Mouse (Mus musculus): ENCODE data around the gene Fam20a. TPM values are rescaled to one million over a fixed set of nuclear protein-coding genes. Genes with fewer than 3 reads are reported as not detected.
A peak's percentile ranks its signal among the peaks of the same experiment; 100 is the strongest.

Fam20a gene
- 1 to 10 TPM; 5.1 to 5.8 TPM for total RNA-seq (2021)

DNA sequence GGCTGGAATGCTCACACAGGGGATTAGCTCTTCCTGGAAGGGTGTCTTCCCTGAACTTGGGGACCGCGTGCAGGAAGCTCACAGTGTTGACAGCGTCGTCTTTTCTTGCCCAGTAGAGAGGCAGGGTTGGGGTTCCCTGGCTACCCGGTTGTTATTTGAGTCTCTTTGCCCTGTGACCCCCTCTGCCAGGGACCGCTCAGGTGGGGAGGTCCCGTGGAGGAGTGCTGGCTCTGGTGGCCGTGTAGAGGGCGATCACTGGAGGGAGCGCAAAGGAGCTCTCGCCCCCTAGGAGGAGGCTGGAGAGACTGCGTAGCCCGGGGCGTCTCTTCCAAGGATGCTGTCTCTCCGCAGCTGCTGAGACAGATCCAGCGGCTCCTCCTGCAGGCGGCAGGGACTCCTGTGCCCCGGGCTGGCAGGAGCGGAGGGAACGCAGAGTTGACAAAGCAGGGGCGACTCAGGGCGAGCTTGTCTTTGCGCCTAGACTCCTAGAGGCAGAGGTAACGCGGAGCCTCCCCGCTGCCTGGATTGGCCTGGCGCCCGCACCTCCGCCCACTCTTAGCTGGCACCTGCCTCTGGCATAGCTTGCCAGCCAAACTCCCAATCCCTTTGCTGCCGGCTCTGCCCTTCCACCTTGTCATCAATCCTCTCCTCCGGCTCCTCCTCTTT, at the start of gene Fam20a:
Fam20a (minus strand) TSS at position 499 of the 666 bp plus-strand sequence.
- peak; percentile 81 for DNase-seq

DNA sequence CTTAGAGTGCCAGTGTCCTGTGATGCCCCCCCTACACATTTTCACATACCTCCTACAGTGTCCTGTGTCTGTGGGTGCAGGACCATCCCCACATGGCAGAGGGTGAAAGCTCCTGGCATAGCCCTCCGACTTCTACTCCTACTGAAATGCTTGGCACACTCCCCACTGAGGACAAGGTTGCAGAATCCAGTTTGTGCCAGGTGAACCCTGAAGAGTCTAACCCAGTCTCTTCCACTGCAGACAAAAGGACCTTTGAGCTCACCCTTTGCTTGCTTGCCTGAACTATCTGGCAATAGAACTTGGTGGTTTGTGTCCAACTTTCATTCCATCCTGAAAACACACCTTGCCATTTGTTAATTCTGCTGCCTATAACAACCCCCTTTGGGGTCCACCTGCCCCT, 49.3 kb upstream of the Fam20a start:
- no peak for DNase-seq

DNA sequence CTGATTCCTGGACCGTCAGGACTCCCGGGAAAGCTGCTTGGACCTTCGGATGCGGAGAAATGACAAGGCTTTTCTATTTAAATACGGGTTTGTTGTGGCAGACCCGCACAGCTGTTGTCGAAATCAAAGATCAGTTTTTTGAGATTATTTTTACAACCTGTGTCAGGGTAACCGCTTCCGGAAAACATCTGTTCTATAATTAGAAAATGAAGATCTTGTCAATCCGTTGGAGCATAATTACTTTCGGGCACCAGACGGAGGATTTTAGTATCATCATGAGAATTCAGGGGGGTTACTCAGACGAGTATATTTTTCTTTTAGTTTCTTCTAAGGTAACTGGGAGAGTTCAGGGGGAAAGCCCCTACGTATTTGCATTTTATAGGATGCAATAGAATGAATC, 48.1 kb upstream of the Fam20a start:
- DNase-seq: no peak

DNA sequence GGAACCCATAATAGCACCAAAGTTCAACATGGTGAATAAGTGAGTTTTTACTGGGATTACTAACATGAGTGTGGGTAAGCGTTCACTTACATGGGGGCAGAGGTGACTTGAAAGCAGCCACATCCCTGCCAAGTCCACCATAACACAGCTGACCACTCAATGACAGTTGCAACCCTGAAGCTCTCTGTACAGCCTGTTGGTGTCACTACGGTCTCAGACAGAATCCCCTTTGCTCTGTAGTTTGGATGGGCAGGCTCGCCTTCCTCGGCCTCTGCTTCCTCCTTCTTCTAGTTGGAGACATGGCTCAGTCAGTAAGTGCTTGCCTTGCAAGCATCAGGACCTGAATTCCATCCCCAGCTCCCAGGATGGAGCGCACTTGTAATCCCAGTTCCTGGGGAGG, 47.0 kb upstream of the Fam20a start:
- DNase-seq: no peak

DNA sequence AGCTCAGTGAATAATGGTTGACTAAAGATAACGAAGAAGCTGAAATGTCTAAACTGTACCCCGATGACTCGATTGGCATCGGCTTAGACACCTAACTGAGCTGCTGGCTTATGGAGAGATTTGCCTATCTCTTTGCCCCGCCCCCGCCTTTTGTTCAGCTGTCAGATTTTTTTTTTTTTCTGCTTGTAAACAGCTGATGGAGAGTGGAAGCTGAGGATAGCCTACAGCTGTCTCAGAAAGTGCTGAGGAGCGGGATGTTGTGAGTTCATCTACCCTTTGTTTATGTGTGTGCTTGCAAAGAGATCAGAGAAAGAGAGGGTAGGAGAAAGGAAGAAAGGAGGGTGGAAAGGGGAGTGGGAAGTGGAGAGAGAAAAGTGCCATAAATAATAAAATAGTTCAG, 38.0 kb upstream of the Fam20a start:
- no peak for DNase-seq

DNA sequence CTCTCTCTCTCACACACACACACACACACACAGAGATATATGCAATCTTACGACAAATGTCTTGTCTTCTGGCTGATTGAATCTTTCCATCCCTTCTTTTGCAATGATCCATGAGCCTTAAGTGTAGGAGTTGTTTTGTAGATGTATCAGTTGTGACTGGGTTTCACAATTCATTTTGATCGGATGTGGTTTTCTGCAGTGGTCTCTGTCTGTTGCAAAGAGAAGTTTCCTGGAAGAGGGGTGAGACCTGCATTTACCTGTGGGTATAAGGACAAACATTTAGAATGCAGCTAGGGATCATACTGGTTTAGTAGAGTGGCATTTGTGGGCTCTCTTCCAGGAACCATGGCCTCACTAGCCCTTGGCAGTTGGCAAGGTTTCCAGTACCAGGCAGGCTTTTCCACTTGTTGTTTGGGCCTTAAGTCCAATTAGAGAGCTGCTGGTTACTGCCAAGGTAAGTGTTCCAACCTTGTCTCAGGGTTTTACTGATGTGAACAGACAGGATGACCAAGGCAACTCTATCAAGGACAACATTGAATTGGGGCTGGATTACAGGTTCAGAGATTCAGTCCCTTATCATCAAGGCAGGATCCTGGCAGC, 36.6 kb upstream of the Fam20a start:
- no peak for DNase-seq

DNA sequence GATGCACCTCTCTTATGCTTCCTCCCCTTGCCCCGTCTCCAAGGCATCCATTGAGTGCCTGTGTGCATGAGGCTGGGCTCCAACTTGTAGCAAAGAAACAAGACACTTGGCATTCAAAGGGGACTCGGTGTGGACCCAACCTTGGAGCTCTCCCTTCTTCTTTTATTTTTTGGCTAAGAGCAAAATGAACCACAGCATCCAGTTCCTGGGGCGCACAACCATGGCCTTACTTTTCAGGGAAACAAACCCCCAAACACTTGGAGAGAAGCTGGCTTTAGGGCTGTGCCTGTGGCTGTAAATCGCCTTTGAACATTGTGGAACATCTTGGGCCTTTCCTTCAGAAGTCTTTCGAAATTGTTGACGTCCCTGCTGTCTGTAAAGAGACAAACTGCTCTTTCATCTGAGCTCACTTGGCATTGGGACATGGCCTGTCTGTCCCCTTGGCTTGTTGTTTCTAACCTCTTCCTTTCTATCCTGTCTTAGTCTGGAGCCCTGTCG, 32.1 kb upstream of the Fam20a start:
- DNase-seq: no peak

DNA sequence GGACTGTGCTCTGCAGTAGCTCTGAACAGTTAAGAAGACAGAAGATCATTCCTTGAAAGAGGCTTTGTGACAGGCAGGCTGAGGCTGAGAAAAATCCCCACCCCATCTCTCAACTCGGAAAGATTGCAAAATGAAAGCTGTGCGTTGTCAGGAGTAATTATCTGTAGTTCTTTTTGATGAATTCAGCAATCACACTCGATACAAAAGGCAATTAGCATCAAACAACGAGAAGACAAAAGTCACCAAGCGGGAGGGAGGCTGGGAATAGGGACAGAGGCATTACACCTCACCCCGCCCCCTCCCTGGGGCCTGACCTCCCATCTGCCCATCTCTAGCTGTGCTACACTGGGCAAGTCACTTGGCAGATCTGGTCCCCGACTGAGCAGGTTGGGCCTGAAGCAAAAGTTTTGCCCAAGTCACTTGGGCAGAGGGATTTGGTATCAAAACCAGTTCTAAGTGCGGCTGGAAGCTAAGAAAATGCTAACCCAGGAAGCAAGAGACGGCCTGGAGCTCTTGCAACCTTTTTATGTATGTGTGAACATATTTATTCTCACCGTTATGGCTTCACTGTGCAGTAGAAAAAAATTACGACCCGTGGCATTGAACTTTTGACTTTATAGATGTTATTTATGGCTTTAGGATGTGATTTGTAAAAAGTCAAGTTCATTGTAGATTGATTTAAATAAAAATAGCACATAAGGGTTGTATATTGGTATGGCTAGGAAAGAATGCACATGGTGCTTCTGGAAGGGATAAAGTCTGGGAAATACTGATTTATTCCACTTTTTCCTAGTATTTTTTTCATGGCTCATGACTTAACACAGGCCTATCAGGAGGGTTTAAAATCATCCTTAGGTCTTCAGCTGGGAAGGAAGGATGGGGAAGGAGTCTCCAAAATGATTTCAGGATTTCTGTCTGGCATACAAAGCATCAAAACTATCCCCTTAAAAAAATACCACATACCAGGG, 29.8 kb upstream of the Fam20a start:
- no peak for DNase-seq

DNA sequence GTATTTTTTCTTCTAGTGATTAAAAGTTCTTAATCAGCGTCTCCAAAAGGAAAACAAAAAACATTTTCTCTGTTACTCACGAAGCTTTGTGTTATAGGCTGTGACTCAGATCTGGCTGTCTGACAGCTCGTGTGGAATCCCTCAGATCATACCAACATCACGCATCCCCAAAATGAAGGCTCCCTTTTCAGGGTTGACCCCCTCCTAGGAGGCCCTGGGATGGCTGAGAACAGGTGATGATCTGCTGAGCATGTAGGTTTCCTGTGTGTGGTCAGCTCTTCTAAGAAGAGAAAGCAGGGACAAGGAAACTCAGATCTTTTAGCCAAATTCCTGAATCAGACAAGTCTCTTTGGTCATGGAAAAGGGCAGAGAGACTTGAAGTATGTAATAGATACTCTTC, 23.1 kb upstream of the Fam20a start:
- DNase-seq: no peak

DNA sequence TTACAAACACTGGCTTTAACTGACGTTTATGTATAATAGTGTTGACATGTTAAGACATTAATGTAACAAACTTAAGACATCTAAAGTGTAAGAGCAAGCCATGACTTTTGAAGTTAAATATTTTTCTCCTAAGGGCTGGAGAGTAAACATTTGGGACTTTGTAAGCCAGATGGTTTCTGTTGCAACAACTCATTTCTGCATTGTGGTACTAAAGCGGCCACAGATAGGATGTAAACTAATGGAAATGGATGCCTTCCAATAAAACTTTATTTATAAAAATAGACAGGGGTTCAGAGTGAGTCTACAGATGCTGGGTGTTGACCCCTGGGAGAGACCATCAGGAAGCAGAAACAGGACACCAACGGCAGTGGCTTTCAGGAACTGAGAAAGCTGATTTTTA, 15.9 kb upstream of the Fam20a start:
- no peak for DNase-seq

DNA sequence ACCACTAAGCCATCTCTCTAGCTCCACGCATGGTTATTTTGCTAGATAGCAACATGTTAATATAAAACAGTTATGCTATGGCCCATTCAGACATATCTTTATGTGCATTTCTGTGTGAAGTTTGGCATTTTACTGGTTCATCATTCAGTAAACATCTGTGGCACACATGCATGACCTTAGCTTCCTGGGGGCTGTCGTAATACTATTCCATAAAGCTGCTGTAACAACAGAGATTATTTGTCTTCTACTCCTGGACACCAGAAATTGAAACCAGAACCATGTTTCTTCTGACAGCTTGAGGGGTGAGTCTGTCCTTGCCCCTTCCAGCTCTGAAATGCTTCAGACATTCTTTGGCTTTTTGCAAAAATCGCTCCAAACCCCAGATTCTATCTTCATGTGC, 14.3 kb upstream of the Fam20a start:
- no peak for DNase-seq

DNA sequence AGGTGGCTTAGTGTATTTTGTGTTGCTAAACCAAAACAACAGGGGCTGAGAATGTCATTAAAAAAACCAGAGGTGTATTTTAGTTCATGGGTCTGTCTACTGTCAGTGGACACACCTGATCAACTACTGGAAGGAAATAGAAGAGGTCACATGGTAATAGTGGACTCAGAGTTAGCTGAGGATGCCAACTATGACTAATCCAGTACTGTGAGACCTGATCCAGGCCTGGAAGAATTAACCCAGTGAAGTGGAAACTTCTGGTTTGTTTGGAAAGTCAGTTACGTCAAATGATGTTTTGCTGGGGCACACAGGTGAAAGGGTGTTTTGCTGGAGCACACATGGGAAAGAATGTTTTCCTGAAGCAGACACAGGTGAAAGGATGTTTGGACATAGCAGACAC, 12.3 kb upstream of the Fam20a start:
- no peak for DNase-seq

DNA sequence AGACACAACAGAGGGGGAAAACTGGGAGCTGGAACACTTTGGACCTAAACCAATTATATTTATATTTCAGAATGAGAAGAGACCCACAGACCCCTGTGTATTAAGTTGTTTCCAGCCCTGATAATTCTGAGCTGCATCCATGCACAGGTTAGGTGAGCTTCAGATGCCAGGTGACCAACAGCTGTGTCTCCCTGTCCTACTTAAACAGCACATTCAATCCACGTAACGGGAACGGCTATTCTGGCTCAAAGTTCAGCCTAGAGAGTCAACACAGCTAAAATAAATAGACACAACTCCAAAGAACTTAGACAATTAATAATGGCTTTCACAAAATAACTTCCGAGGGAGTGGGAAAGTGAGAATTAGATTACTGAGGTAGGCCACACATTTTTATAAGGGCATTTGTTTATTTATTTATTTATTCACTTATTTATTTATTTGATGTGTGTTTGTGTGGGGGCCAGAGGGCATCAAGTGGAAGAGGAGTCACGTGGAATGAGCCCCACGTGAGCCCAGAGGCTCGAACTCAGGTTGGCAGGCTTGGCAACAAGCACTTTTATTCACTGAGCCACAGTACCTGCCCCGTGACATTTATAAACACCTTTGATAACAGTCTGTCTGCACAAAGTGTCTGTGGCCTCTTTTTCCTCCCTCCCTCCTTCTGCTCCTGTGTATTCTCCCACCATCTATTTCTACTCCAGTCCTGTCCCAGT, 10.8 kb upstream of the Fam20a start:
- no peak for DNase-seq

DNA sequence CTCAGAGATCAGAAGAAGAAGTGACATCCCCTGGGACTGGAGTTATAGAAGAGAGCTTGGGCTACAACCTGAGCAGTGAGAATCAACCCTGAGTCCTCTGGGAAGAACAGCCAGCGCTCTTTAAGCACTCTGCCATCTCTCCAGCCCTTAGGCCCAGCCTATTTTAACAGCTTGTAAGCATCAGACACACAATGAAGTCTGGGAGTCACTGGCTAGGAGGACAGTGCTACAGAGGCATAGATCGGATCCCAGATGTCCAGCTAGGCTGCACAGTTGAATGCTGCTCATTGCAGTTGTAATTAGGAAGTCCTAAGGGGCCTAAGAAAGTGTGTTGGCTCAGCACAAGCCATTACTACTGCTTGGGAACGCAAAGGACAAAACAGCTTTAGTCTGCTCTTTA, 6.3 kb upstream of the Fam20a start:
- no peak for DNase-seq

DNA sequence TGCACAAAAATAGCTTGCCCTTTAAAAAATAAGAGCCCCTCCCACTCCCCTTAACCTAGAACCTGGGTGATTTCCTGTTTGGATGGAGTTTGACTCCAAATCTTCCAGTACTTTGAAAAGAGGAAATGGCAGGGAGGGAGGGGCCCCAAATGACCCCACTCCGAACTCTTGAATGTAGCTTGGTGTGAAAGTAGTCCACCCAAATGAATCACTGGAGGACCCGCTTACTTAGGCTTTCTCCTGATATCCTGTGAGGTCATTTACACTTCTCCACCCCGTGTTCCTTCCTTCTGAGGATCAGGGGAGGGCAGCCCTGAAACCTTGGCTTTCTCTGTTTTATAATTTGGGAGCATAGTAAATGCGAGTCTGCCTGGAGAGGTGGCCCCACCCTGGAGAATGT, 632 bp upstream of the Fam20a start:
- DNase-seq: peak; percentile 33

DNA sequence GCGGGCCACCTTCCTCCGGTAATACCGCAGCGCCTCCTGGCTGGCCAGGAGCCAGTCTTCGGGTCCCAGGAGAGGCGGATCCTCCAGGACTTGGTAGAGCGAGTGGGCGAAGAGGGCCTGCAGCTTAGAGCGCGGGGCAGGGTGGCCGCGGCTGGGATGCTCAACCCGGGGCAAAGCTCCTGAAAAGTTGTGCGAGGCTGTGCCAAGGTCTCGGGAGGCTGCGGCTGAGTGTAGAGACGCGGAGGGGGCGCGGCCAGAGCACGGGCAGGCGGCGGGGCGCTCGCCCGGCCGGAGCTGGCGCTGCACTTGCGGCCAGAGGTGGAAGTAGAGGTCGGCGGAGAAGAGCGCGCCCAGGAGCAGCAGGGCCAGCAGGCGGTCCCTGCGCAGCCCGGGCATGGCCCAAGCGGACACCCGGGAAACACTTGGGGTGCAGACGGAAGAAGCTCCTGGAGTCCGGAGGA, 729 bp downstream of the Fam20a start:
- DNase-seq: peak; percentile 66

DNA sequence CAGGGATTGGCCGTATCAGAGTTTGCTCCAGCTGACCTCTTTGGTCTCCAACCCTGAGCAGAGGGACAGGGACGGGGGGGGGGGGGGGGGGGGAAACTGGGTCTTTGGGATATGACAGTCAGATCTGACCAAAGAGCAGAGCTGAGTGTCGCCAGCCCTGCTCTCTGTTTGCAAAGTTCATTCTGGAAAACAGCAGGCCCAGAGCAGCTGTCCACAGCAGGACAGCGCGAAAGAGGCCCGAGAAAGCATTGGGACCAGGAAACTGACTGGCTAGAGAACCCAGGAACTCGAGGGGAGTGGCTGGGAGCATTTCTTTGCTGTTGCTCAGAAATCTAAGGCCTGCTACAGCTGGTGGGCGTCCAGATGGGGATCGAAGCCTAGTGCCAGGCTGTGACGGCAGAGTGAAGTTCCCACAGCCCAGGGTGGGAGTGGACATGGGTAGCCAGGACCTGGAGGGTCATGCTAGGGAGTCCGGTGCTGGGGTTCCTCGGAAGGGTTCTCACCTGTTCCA, 1.2 kb downstream of the Fam20a start:
- no peak for DNase-seq

DNA sequence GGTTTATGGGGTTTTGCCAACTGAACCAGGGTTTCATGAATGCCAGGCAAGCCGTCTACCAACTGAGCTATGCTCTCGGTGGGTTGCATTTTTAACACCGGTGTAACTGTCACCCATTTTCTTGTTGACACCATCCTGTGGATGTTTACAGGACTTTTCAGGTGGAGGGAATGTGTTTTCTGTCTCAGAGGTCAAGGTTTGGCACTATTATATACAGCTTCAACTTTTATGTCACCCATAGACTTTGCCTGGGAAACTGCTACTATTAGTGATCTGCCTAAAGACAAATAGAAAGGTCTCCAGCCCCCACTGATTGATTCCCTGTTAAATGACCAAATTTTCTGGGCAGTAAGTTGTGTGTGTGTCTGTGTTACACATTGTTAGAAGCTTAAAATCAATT, 2.7 kb downstream of the Fam20a start:
- no peak for DNase-seq

DNA sequence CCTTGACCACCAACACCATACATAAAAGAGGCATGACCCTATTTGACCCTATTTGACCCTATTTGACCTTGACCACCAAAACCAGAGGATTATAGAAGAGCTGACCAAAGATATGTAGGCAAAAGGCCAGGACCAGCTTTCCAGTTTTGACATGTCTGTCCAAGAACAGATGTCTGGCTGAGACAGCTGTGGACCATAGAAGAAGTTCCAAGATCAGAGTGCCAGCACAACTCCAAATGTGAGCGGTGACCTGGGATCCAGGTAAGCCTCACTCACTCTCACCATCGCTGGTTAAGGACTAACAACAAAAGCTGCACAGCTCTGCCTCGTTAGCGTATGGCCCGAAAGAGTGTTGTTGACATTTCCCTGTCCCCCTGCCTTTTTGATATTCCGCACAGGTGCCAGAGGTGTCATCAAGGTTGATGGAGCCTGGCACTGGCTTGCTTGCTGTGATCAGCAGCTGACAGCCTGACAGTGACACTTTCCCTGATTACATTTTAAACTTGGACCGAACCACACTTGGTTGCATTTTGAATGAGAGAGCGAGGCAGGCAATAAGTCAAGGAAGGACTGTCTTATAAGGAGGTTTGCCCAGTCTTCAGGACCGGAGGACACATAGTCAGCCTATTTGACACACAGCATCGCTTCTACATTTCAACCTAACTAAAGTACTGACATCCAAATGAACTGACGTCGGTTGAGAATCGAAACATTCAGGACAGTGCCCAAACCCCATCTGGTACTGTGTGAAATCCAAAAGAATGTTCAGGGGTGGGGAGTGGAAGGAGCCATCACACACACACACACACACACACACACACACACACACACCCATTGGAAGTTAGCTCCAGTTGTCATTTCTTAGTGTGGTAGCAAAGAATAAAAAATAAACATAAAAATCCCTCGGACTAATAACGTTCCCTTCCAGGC, 3.8 kb downstream of the Fam20a start:
- DNase-seq: no peak

DNA sequence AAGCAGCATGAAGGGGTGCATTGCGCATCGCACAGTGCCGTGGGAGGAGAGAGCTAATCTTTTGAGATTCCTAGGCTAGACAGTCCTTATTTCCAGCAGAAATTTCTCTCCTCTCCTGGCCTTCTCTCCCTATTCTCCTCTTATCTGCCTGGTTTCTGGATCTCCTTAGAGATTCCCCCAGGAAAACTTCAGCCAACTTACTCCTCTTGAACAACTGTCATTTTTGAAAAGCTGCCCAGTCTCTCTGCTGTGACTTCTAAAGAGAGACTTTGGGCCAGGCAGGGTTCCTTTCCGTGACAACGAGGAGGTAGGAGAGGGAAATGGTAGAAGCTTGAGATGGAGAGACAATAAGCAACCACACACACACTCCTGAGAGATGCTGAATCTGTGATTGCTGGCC, 4.6 kb downstream of the Fam20a start:
- DNase-seq: no peak

DNA sequence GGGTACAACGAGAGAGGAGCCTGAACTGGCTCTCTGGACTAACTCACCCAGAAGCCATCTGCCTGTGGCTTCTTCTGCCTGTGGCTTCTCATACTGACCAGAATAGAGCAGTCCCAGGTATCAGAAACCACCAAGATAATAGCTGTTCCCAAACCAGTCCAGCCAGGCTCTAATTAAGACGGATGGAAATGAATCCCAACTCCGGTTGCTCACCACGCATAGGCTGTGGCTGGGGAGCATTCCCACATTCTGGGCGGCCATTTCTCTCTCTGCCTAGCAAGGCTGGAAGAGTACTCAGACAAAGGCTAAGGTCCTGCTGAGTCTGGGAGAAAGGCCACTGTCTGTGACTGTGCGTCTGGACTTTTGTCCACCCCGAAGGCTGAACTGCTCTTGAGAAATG, 5.1 kb downstream of the Fam20a start:
- no peak for DNase-seq

All from heart, postnatal 4 days (tissue).